Mouse (Mus musculus): ENCODE data around the gene Exd2.

The Exd2 gene

DNA sequence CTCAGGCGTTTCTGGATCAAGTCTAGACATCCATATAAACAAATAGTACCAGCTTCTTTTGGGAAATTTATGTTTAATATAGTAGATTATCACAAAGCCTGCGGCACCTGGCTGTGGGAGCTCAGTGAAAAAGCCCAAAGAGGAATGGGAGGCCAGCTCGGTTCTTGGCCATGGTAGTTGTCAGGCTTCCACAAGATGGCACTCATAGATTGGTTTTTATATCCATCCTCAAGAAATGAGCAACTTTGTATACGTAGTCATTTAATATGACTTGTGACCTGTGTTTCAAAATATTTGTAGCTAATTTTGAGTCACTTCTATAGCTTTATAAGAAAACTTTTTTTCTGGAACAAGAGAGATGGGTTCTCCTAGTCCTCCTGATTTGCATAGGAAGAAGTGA is 35.5 kb downstream of the Exd2 start:
- no peak for DNase-seq

DNA sequence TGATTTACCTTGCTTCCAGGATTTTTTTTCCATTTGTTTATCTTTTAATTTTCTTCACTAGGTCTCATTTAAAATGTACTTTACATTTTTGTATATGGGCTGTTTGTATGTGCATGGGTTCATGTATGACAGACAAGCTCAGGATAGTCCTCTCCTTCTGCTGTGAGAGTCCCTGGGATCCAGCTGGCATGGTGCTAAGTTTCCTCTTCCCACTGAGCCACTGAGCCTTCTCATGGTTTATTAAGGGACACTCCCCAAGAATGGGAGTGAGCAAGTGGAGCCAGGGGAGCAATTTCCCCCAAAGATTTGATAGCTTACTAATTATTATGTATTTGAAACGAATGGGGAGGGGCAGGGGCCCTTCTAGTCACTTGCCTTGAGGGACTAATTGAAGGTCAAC is 37.6 kb downstream of the Exd2 start:
- no peak for DNase-seq

DNA sequence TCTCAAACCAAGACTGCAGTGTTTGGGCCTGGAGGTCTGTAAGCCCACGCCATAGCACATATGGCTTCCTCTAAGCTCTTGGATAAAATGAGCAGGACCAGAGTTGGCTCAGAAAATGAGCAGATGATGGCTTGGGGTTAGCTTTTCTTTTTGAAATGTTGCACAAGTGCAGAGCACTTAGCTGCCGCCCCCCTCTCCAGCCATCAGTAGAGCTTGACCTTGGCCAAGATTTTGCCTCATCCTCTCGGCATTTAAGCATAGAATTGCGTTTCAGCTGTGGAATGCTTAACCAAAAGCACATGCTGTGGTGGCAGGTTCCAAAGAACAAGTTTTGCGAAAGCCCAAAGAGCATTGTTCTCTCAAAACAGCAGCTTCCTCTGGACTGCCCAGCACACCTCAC is 41.8 kb downstream of the Exd2 start:
- DNase-seq: no peak

DNA sequence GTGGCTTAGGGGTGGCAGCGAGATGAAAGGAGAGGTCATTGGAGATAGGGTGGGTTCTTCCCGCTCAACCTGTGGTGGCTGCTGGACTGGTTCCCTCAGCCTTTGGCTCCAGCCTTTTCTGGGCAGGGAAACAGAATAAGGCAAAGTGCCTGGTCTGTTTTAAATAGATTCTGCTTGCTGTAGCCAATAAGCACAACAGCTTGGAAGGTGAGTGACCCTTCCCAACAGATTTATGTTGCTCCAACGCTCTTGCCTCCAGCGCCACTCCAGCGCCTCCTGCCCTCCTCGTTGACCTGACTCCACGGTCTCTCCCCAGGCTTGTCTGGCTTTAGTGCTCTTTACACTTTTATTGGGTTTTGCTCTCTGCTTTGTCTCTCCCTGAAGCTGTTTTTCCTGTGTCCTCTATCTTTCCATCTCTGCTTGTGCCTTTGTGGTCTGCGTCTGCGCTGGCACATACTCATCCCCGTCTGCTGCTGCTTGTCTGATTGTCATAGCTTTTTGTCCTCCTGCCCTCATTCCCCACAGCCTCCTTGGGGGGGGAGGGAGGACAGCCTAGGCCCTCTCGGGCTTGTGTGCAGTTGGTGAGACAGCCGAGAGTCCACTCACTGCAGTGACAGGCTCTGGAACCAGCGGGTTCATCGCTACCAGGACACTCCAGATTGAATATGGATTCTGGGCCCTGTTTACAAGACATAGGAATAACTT is 44.3 kb downstream of the Exd2 start:
- DNase-seq: no peak

DNA sequence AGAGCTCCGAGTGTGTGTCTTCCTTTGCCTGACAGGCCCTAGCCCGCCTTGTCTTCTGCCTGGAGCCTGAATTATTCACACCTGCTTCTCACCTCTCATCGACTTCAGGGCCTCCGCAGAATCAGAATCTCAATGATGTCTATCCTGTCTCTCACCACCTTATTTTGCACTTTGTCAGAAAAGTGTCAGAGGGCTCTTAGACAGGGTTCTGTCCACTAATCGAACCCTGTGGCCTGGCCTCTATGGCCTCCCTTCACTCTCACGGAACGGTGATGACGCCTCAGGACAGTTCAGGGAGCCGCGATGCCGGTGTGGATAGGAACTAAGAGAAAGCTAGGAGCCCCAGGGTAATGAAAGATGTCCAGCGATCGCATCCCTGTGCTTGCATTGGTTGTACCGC is 55.1 kb downstream of the Exd2 start, which contains the start of gene Galnt16:
Gene Galnt16 (plus strand): TSS at position 301 of the 400 bp plus-strand sequence.
- DNase-seq: no peak

DNA sequence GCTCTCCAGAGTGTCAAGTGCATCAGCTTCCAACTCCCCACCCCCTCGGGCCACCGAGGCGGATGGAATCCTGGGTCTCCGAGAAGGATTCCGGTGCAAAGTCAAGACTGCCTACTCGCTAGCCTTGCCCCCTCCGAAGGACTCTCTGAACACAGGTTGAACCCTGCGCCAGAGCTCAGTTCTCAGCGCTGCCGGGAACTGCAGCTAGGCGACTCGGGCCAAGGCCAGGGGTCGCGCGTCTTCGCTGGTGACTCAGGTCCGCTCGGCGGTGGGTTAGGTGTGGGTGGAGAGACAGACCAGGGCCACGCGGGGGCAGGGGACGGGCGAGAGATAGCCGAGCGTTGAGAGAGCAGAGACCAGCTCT is 55.5 kb downstream of the Exd2 start:
- DNase-seq: no peak

DNA sequence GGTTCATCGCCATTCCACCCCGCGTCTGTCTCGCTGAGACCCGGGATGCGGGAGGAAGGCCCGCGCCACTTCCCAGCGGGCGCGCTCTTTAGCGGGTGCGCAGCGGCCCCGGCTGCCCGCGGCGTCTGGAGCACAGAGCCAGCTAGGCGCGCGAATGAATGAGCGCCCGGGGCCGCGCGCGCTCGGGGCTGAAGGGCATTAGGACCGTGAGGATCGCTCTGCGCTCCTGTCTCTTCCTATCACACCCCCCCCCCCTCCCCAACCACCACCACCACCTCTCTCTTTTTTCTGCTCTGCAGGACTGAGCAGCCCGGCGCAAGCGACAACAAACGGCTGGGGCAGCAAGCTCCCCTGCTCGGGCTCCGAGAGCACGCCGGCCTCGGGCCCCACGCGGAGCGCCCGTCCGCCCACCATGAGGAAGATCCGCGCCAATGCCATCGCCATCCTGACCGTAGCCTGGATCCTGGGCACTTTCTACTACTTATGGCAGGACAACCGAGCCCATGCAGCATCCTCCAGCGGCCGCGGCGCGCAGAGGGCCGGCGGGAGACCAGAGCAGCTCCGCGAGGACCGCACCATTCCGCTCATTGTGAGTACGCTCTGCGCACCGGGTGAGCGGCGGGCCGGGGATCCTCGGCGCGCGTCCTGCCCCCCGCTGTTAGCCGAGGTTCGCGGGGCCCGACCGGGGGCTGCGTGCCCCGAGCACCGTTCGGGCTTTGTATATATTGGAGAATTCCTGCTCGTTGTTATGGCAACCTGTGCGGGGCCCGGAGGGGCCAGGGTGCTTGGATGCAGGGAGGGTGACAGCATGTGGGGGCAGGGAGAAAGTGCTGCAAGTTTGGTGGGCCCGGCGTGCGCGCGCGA is 56.1 kb downstream of the Exd2 start:
- DNase-seq: peak; percentile 73

DNA sequence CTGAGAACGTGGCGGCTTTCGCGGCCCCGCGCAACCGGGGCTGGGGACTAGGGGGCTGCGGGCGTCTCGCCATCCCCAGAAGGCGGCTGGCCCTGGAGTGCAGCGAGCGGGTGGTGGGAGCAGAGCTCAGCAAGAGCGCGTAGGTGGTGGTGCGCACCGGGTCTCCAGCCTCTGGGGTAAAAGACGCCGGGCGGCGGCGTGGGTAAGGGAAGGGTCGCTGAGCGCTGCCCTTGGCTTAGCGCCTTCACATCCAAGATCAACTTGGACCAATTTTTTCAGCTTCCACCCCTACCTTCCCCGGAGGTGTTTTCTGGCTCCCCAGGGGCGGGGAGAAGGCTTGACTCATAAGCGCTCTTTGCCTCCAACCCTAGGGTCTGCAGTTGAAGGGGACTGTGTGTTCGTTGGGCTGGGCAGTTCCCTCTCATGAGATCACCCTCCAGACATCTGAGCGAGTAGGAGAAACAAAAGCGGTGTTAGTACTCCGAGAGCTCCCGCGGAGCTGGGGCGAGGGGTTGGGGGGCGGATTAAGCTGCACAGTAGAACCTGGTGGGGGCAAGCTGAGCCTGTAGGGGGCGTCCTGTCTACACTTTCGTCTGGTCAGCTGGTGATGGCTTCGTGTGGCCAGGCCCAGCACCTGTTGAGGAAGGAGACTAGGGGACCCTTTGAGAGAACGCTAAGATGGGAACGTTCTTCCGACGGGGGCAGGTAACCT is 56.9 kb downstream of the Exd2 start:
- peak; percentile 66 for DNase-seq

DNA sequence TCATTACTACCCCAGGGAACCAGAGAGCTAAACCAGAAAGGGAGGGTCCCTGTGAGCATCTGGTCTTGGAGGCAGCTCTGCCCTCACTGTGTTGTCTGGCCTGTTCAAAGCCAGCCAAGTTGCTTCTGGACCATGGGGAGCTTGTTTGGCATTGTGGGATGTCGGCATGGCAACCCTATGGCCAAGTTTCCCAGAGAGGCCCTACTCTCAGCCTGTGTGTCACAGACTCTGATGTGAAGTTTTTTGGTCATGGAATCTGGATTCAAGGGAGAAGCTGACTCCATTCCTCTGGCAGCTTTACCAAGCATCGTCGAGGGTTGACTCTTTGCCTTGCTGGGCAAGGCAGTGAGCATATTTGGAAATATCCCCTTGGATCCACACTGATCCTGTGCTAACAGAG is 59.1 kb downstream of the Exd2 start:
- no peak for DNase-seq

DNA sequence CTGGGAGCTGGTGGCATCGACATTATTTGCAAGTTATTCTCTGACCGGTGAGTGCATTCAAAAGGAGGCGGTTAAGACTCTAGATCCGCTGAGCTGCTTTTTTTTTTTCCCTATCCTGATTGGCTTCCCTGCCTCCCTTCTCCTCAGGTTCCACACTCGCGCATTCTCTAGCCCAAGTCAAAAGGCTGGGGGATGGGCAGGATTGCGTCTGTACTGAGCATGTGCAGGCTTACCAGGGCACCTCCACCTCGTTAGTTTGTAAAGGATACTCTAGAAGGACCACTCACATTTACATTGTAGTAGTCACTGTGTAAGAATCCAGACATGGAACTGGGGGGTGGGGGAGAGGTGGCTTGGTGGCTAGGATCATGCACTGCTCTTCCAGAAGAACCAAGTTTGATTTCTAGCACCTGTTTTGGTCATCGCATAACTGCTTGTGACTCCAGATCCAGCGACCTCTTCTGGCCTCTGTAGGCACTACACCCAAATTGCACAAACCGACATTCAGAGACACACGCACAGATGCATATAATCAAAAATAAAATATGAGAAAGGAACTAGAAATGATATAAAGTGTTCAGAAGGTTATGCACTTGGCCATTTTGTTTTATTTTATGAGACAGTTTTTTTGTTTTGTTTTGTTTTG is 61.5 kb downstream of the Exd2 start:
- no peak for DNase-seq

DNA sequence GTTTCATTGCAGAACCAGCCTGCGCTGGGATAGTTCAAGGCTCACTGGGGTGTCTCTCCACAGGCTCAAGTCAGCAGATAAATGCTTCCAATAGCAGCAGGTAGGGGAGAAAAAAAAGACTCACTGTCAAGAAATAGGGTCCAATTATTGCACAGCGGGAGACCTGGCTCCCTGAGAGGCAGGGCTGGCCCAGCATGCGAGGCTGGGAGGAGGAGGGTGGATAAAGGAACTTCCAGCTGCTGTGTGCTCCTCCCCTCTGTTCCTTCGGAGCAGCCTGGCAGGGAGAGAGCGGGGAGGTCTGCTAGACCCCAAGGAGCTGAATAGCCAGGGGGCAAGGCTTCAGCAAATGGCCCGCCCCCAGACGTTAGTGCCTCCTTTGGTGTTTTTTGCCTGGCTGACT is 62.6 kb downstream of the Exd2 start:
- DNase-seq: no peak

DNA sequence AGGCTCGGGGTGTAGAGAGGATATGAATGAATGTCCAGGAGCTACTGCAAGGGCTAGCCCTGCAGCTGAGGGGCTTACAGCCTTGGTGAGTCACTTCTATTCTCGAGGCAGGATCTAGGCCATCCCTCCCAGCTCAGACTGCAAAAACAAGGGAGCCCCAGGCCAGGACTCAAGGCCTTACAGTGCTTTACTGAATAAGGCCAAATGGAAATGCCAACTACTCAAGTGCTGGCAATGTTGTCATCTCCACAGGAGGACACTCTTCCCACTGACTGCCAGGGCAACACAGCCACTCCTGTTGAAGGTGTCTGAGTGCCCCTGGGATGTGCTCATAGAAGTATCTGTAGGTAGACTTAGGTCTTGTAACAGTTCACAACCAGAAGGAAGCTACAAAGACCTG is 63.6 kb downstream of the Exd2 start:
- no peak for DNase-seq

DNA sequence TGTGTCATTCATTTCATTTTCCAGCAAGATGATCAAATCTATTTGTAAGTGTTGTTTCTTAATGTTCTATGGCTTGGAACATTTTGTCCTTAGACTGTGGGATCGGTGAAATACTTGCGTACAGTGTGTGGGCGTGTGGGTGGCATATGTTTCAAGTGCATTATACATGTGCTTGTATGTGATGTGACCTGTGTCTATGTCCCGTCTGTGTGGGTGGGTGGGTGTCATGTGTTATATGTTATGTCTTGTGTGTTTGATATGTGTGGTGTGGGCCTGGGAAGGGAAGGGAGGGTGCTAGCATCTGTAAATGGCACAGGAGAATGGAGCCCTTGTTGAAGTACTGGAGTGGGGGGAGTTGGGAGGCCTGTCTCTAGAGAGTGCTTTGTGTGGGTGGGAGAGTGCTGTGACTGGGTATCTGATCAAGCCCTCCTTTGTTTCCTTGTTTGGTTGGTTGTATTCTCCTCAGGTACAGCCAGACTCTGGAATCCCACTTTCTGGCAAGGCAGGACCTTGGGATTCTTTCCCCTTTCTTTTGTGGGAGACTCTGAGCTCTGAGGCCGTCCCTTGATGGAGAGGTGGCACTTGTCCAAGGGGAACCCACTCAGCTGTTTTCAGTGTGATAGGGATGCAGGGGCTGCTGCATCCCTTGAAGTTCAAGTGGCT is 65.0 kb downstream of the Exd2 start:
- DNase-seq: peak; percentile 60

DNA sequence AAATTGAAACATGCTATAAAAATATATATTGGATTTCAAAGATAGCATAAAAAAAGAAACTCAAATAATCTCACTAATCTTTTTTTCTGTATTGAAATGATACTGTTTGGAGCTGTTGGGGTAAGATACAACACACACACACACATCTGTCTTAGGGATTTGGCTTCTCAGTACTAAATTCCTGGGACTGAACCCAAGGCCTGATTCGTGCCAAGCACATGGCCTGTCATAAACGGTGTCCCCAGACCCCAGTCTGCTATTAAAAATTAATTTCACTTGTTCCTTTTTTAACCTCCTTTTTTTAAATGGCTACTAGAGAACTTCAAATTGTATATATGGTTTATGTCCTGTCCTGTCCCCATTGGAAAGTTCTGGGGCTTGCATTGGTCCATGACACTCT is 67.2 kb downstream of the Exd2 start:
- no peak for DNase-seq

DNA sequence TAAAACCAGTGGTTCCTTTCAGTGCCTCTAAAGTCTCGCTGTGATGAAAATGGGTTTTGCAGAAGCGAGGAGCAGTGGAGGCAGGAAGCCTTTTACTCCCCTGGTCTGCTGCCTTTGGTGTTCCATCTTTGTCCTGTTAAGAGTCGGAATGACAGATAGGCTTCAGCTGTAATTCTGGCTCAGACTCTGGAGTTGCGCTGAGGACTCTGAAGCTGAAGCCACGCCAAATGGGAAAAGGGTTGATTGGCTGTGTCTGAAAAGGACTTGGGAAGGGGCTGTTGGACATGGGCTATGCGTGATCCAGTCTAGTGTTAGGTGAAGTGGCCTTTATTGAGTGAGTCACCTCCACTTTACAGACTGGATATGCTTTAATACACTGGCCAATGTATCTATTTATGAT is 67.7 kb downstream of the Exd2 start:
- DNase-seq: no peak

DNA sequence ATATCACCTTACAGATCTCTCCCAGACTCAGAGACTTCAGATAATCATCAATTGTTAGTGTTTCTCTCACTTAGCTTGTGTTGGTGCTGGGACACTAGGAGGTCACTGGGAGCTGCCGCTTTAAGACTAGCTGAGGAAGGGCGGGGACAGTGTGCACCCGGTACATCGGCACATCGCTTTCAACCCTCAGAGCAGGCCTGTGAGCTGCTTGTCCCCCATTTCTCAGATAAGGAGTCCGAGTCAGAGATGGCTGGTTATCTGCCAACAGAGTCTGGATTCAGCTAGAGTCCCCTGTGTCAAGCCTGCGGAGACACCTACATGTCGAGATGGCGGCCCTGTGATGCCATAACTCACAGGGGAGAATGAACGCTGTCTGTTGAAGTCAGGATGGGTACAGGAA is 68.7 kb downstream of the Exd2 start:
- no peak for DNase-seq

DNA sequence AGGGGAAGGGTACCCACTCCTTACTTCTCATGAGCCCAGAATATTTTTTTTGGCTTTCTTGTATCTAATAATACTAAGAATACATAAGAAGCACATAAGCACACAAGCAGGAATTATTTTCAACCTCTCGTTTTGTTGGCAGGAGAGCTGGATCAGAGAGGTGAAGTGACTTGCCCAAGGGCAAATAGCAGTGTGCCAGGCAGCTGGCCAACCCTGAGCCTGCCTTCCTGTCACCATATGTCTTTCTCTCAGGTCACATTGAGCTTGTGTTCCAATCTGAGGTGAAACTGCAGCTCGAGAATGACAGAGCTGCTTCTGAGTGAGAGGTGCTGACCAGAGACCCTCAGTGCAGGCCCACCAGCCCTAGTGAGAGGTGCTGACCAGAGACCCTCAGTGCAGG is 71.0 kb downstream of the Exd2 start:
- no peak for DNase-seq

DNA sequence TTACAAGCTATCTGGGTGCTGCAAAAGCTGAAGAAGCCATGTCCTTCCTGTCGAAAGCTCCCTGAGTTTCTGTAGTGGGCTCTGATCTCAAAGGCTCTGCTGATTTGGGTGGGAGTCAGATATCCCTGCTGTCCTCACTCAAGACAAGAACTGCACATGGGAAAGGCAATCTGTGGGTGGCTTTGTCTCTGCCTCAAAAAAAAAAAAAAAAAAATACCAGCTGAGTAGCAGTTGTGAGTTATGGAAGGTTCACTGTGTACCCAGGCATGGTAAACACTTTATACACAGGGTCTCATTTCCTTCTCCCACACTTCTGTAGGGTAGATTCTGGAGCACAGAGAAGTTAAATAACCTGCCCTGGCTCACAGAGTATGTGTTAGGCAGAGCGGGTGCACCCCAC is 74.4 kb downstream of the Exd2 start:
- DNase-seq: no peak

DNA sequence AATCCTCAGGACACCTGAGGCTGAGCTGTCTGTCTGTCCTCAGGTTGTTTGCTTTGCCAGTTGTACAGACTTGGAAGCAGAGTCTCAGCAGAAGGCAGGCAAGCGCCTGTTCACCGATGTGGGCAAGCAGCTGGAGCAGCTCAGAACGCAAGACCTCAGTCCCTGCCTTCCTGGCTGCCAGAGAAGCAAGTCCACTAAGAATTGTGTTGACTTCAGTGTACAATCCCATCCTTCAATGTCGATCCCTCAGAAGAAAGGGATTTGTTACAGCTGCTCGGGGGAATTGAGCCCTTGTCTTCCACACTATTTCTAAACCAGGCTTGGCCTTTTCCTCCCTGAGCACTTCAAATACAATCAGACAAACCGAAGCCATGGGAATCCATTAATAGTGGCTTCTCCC is 75.4 kb downstream of the Exd2 start:
- DNase-seq: no peak

DNA sequence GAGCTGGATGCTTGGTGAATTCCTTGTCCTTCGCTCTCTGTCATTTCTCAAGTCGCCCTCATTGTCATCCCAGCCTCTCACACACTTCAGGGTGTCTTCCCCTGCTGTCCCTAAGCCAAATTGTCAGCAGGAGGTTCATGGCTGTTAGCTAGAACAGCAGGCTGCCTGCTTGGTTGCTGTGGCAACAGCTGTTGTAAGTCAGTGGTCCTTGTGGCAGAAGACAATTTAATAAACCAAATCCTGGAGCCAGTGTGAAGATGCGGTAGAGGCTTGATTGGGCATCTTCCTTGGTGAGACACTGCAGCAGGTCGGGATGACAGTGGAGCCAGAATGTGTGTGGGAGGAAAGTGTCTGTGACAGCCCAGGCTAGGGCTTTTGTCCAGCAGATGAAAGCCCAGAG is 82.4 kb downstream of the Exd2 start:
- DNase-seq: peak; percentile 52

DNA sequence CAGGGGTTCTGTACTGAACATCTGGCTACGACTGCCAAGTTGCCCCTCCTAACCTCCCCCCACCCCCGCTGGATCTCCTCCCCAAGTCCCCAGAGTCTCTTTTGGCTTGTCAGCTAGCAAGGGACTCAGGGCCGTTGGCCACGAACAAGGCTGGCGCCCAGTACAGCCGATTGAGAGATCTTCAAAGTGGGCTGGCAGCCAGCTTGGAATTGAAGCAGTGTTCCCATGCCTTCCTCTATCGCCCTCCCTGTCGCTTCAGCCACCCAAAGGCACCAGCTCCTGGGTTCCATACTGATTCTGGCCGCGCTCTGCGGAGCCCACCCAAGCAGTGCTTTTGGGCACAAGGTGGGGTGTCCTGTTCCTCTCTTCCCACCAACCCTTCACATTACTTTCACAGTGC is 86.8 kb downstream of the Exd2 start:
- DNase-seq: no peak
